Mouse (Mus musculus) erythroblast, embryonic 14.5 days (primary cell): Measurements from ENCODE around the gene Thbs4. TPM values are rescaled to one million over a fixed set of nuclear protein-coding genes. Genes with fewer than 3 reads are reported as not detected.

Source experiments
- H3K27me3 ChIP-seq: 2 replicates; pipeline ENCODE4 v1.6.1; 2012; ENCODE audit warnings: inconsistent platforms; ENCODE audit not compliant: control insufficient read depth
- H3K36me3 ChIP-seq: 2 replicates; pipeline ENCODE4 v1.6.1; 2012; ENCODE audit warnings: mild to moderate bottlenecking, inconsistent platforms; ENCODE audit not compliant: control insufficient read depth
- H3K4me1 ChIP-seq: 2 replicates; pipeline ENCODE4 v1.6.1; 2012; ENCODE audit warnings: inconsistent platforms; ENCODE audit not compliant: control insufficient read depth
- H3K4me3 ChIP-seq: replicated peaks from 2 replicates; pipeline ENCODE3; 2012; ENCODE audit warnings: moderate library complexity, mild to moderate bottlenecking, inconsistent platforms
- H3K9me3 ChIP-seq: 2 replicates; pipeline ENCODE4 v1.6.1; 2012; ENCODE audit warnings: low read length, inconsistent platforms, mixed read lengths; ENCODE audit not compliant: control insufficient read depth
- GATA1 ChIP-seq: IDR thresholded peaks from 2 replicates; pipeline ENCODE4 v1.6.1; 2012; ENCODE audit warnings: low read length, inconsistent platforms, mixed read lengths
- TAL1 ChIP-seq: IDR thresholded peaks from 3 replicates; pipeline ENCODE4 v1.6.1; 2012; ENCODE audit warnings: low read length, inconsistent platforms, mixed read lengths
- polyA plus RNA-seq: library from polyadenylated mRNA; stranded (reverse); fragments of >175 nt; gene quantifications from 2 replicates; pipeline ENCODE4 v1.2.3, GENCODE M21; 2012

The Thbs4 gene
- polyA plus RNA-seq, 1 experiment = not detected

DNA sequence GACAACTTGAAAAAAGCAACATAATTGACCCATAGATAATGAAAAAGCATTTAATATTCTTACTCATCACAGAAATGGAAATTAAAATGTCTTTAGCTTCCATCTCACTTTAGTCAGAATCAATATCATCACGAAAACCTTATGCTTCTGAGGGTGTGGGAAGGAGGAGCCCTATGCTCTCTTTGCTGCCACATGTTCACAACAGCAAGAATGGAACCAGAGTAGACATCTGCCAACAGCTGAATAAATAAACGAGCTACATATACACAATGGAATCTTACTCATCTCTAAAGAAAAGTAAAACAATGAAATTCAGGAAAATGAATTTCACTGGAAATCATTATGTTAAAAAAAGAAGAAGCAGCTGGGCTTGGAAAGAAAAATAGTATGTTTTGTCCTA lies 4.2 kb upstream of the Thbs4 start:
- no peak overlapping the region for H3K4me3 ChIP-seq
- H3K27me3 ChIP-seq = peaks cover 27% of the 10 kb centered on the region
- H3K36me3 ChIP-seq = no peaks in the 10 kb centered on the region
- no peaks in the 10 kb centered on the region for H3K4me1 ChIP-seq
- H3K9me3 ChIP-seq = no peaks in the 10 kb centered on the region
- TF ChIP-seq GATA1 (no peak), TAL1 (no peak)

- Histone ChIP-seq H3K4me1 (no peaks in the 10 kb centered on the region), H3K9me3 (no peaks in the 10 kb centered on the region), H3K4me3 (no peak overlapping the region), H3K36me3 (no peaks in the 10 kb centered on the region), H3K27me3 (peaks cover 35% of the 10 kb centered on the region)
- no peak for TF ChIP-seq GATA1
- no peak for TF ChIP-seq TAL1
Measured at GRCm38 (mm10) chr13:92793636-92794035, 982 bp downstream of the Thbs4 start.

DNA sequence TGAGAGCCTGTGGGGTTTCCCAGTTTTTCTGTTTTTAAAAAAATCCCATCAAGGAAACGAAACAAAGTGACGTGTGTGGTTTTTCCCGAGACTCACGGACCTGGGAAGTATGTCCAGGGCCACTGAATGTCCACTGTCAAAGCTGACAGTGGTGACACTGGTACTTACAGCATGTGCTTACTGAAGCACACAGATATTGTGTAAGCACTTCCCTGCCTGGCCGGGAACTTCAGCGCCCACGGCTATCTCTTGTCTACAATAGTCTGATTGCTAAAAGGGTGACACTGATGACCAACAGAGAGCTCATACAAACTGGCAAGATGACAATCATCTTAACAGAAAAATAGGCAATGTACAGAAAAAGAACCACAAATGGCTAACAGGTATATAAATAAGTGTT lies 3.1 kb downstream of the Thbs4 start:
- H3K9me3 ChIP-seq = no peaks in the 10 kb centered on the region
- TF ChIP-seq TAL1 = no peak
- no peak overlapping the region for H3K4me3 ChIP-seq
- no peaks in the 10 kb centered on the region for H3K4me1 ChIP-seq
- peaks cover 31% of the 10 kb centered on the region for H3K27me3 ChIP-seq
- H3K36me3 ChIP-seq = no peaks in the 10 kb centered on the region

GRCm38 (mm10) chr13:92784311-92784710 lies 10.3 kb downstream of the Thbs4 start:
- no peaks in the 10 kb centered on the region for H3K4me1 ChIP-seq
- H3K4me3 ChIP-seq = no peak overlapping the region
- H3K9me3 ChIP-seq = no peaks in the 10 kb centered on the region
- H3K27me3 ChIP-seq = no peaks in the 10 kb centered on the region
- no peaks in the 10 kb centered on the region for H3K36me3 ChIP-seq
- TF ChIP-seq GATA1 = no peak
- TF ChIP-seq TAL1 = no peak

- Histone ChIP-seq H3K36me3 (no peaks in the 10 kb centered on the region), H3K9me3 (no peaks in the 10 kb centered on the region), H3K4me3 (no peak overlapping the region), H3K27me3 (no peaks in the 10 kb centered on the region), H3K4me1 (no peaks in the 10 kb centered on the region)
- TF ChIP-seq GATA1 (no peak), TAL1 (no peak)
Measured at GRCm38 (mm10) chr13:92783551-92783950, 11.1 kb downstream of the Thbs4 start.

DNA sequence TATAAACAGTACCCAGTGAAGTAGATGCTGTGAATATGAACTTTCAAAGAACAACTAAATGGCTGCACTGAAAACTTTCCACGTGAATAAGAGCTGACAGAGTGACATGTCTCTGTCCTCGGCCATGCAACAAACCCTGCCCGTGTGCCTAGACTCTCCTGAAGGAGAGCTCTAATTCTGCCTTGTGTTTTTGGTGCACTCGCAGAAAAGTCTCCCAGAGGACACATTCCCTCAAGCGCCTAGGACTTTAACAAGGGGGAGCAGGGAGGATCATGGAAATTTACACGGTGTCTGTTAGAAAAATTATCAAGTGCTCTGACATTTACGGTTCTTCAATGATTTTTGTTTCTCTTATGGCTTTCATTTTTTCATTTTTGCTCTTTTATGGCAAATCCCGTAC lies 13.7 kb downstream of the Thbs4 start:
- TF ChIP-seq GATA1 = no peak
- TF ChIP-seq TAL1 = no peak
- H3K9me3 ChIP-seq = no peaks in the 10 kb centered on the region
- H3K36me3 ChIP-seq = no peaks in the 10 kb centered on the region
- no peaks in the 10 kb centered on the region for H3K4me1 ChIP-seq
- no peaks in the 10 kb centered on the region for H3K27me3 ChIP-seq
- no peak overlapping the region for H3K4me3 ChIP-seq

GRCm38 (mm10) chr13:92780076-92780475 lies 14.5 kb downstream of the Thbs4 start:
- Histone ChIP-seq H3K27me3 (no peaks in the 10 kb centered on the region), H3K4me3 (no peak overlapping the region), H3K36me3 (no peaks in the 10 kb centered on the region), H3K4me1 (no peaks in the 10 kb centered on the region), H3K9me3 (no peaks in the 10 kb centered on the region)
- TF ChIP-seq GATA1 = no peak
- TF ChIP-seq TAL1 = no peak

DNA sequence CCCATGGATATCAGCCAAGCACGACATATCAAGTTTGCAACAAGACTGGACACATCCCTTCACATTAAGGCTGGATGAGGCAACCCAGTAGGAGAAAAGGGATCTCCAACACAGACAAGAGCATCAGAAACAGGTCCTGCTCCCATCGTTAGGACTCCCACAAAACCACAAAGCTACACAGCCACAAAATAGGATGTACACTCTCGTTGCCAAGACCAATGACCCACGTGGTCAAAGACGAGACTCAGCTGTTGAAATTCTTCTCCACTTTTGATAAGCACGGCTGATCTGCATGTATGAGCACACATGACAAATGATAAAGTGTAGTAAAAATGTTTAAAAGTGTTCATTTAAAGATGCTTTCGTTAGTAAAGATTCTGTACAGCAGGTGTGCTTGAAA lies 16.0 kb downstream of the Thbs4 start:
- no peaks in the 10 kb centered on the region for H3K9me3 ChIP-seq
- no peak overlapping the region for H3K4me3 ChIP-seq
- TF ChIP-seq GATA1 (no peak), TAL1 (no peak)

GRCm38 (mm10) chr13:92775916-92776315 lies 18.7 kb downstream of the Thbs4 start:
- TF ChIP-seq TAL1 (no peak), GATA1 (no peak)
- H3K9me3 ChIP-seq = no peaks in the 10 kb centered on the region
- no peaks in the 10 kb centered on the region for H3K36me3 ChIP-seq
- no peaks in the 10 kb centered on the region for H3K27me3 ChIP-seq
- no peak overlapping the region for H3K4me3 ChIP-seq
- H3K4me1 ChIP-seq = no peaks in the 10 kb centered on the region

More for the DNA sequence above, 16.0 kb downstream of the Thbs4 start:
- Histone ChIP-seq H3K4me1 (no peaks in the 10 kb centered on the region), H3K27me3 (no peaks in the 10 kb centered on the region), H3K36me3 (no peaks in the 10 kb centered on the region)

DNA sequence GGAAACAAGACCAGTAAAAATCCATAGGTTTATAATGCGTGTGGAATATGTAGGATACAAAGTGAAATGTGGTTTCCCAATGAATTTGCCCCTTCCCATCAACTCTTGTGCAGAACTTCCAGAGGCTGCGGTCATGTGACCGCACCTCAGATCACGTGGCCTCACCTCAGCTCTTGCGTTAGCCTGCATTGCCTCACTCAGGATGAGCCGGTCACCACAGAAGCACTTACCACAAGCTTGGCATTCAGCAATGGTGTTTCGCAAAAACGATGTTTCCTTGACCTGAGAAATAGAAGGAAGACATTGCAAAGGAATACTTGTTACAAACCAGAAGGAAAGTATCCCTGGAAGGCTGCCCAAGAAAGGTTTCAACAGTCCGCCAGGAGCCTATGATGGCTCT lies 19.7 kb downstream of the Thbs4 start:
- Histone ChIP-seq H3K36me3 (no peaks in the 10 kb centered on the region), H3K9me3 (no peaks in the 10 kb centered on the region), H3K4me3 (no peak overlapping the region), H3K27me3 (no peaks in the 10 kb centered on the region), H3K4me1 (no peaks in the 10 kb centered on the region)
- TF ChIP-seq TAL1 (no peak), GATA1 (no peak)
